Comparison of ENCODE assay signal across 21 mouse cellular contexts in the genomic region with DNA sequence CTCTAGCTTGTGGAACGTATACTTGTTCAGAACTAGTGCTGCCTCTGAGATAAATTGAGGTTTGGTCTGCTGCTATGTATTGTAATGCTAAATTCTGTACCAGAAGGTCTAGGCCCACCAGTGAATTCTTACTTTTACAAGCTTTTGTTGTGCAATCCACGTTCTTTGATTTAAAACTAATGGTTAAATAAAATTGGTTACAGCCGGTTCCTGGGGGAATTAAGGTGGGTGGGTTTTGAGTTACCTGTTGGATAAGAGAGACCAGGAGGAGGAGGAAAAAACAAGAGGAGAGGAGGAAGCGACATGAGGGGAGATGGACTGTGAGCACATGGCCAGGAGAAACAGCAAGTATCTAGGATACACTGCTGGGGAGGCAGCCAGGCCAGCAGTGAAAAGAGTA. TPM values are rescaled to one million over a fixed set of nuclear protein-coding genes. Genes with fewer than 3 reads are reported as not detected.
"Had no signal": no experiment of that assay in that cellular context is flagged by ENCODE, and none has a peak within 500 bp of the region (broad histone marks: within the 10 kb centered on the region; RNA-seq: fewer than 3 reads in every experiment).

No protein-coding gene starts in this region.

- H3K27ac ChIP-seq: liver, embryonic 15.5 days; lung, embryonic 15.5 days; macrophage; midbrain, embryonic 12.5 days; neural tube, embryonic 13.5 days; neural tube, embryonic 15.5 days had no signal

- H3K4me3 ChIP-seq: liver, embryonic 15.5 days; lung, embryonic 15.5 days; megakaryocyte, embryonic 14.5 days; midbrain, embryonic 12.5 days; neural tube, embryonic 13.5 days; neural tube, embryonic 15.5 days had no signal

- H3K9me3 ChIP-seq: liver, embryonic 15.5 days; lung, embryonic 15.5 days; megakaryocyte, embryonic 14.5 days; midbrain, embryonic 12.5 days; neural tube, embryonic 13.5 days; neural tube, embryonic 15.5 days had no signal

- H3K27me3 ChIP-seq: liver, embryonic 15.5 days; lung, embryonic 15.5 days; midbrain, embryonic 12.5 days; neural tube, embryonic 13.5 days; neural tube, embryonic 15.5 days had no signal

- ATAC-seq: liver, postnatal 0 days; lung, postnatal 0 days had no signal

- H3K4me1 ChIP-seq: liver, embryonic 15.5 days; lung, embryonic 15.5 days; megakaryocyte, embryonic 14.5 days; neural tube, embryonic 15.5 days had no signal

- DNase-seq: liver, postnatal 0 days; lung, adult 2 months; lung, postnatal 14 days; lung, postnatal 36 days; midbrain, embryonic 14.5 days; retina, postnatal 1 day; right cerebral cortex, adult 18-20 months; right cerebral cortex, postnatal 4 days; spleen, adult 18-20 months; thymus, adult 18-20 months; thymus, postnatal 14 days; thymus, postnatal 36 days had no signal

- H3K4me2 ChIP-seq: liver, embryonic 15.5 days; lung, embryonic 15.5 days; midbrain, embryonic 12.5 days; neural tube, embryonic 13.5 days; neural tube, embryonic 15.5 days had no signal

- H3K9ac ChIP-seq: liver, embryonic 15.5 days; liver, postnatal 0 days; lung, embryonic 15.5 days; midbrain, embryonic 12.5 days; neural tube, embryonic 13.5 days; neural tube, embryonic 15.5 days had no signal

RNA-seq across cellular contexts. Expression of a gene that starts 30.3 kb away (rescaled TPM):
- total RNA-seq: monocyte, adult 5-6 weeks had no signal
- polyA plus RNA-seq: macrophage had no signal
